Mouse (Mus musculus): ENCODE measurements around the gene Zdhhc1.

- no peak for TF ChIP-seq MAFK (IDR thresholded peaks at IDR 0.05; ENCODE audit: insufficient read depth, low read depth, low read length)
- no peak for TF ChIP-seq ZNF384 (IDR thresholded peaks at IDR 0.05; ENCODE audit: low read depth, low read length)
- TF ChIP-seq HCFC1 (IDR thresholded peaks at IDR 0.05; ENCODE audit: borderline replicate concordance, insufficient read depth, low read length): no peak
These were observed 26.2 kb upstream of the Zdhhc1 start for GRCm38 (mm10) chr8:105522890-105523289.

Data from ES-E14 (cell line).